18 mouse cellular contexts compared by ENCODE assay signal in the genomic region with DNA sequence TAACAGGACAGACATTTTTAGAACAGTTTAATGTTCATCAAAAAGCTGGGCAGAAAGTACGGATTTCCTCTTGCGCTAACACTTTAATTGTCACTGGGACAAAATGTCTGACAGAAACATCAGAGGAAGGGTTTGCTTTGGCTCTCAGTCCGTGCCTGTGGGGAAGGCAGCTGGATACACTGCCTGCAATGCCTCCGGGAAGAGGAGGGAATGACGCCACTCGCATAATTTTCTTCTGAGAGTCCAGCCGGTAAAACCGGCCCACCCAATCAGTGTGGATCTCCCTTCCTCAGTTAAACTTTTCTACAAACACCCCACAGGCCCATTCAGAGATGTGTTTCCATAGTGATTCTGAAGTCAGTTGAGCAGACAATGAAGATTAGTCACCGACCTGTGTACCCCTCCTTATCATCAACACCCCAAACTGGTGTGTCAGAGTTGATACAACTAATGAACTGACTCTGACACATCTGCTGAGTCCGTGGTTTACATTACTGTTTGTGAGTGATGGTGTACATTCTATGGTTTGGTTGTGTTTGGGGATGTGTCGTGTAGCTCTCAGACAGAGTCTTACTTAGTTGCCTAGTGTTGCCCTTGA. TPM values are rescaled to one million over a fixed set of nuclear protein-coding genes. Genes with fewer than 3 reads are reported as not detected.
DNase-seq lines count a peak whose midpoint lies in the region; ATAC-seq and TF ChIP-seq lines count a peak whose summit lies in the region.
"Had no signal": no experiment of that assay in that cellular context is flagged by ENCODE, and none has a peak within 500 bp of the region (broad histone marks: within the 10 kb centered on the region; RNA-seq: fewer than 3 reads in every experiment).

No protein-coding gene starts in this region.

- H3K27ac ChIP-seq in midbrain, embryonic 11.5 days (ENCODE audit: low read depth, low read length) = no peak overlapping the region
- no peak overlapping the region for H3K27ac ChIP-seq in midbrain, embryonic 16.5 days (ENCODE audit: low read length)
- H3K27ac ChIP-seq in liver, embryonic 14.5 days = peak overlapping the region; percentile 49
- H3K27ac ChIP-seq in forebrain, postnatal 0 days (ENCODE audit: low read depth, low read length) = no peak overlapping the region
- H3K27ac ChIP-seq: forebrain, embryonic 13.5 days; limb, embryonic 12.5 days had no signal

- TF ChIP-seq EP300 in liver, embryonic 14.5 days (IDR thresholded peaks at IDR 0.05; ENCODE audit: low read depth) = peak; percentile 86

- peak; percentile 73 for DNase-seq in midbrain, embryonic 11.5 days (ENCODE audit: low spot score, missing footprints)
- peak; percentile 78 for DNase-seq in c-Kit-positive CD71-positive TER-119-negative erythroid progenitor cells, embryonic 14.5 days (ENCODE audit: low read depth)
- DNase-seq in liver, embryonic 14.5 days (ENCODE audit: low read depth in 3 of 3, low spot score in 3 of 3) = peak; percentile 49 to 58 (median 49)
- no peak for DNase-seq in frontal cortex, postnatal 14 days (ENCODE audit: low spot score in 2 of 2)
- DNase-seq in layer of hippocampus, adult 18-20 months (ENCODE audit: low spot score in 2 of 2) = no peak
- DNase-seq in forebrain, postnatal 0 days = no peak
- DNase-seq: adrenal gland, adult 2 months; B cell, adult 2 months; cerebellum, adult 18-20 months; heart, postnatal 4 days; kidney, adult 18-20 months; kidney, postnatal 10 days; layer of hippocampus, adult 9-11 months; right cerebral cortex, adult 18-20 months; thymus, adult 2 months had no signal

- 77% methylated on average over 11 of the region's 11 CpGs for whole genome bisulfite sequencing in midbrain, embryonic 11.5 days
- WGBS in midbrain, embryonic 16.5 days = 76% methylated on average over 11 of the region's 11 CpGs
- WGBS in liver, embryonic 14.5 days (ENCODE audit: insufficient replicate concordance) = 38% methylated on average over 11 of the region's 11 CpGs
- 79% methylated on average over 11 of the region's 11 CpGs for WGBS in forebrain, postnatal 0 days

- no peaks in the 10 kb centered on the region for H3K4me1 ChIP-seq in midbrain, embryonic 11.5 days (ENCODE audit: control insufficient read depth, insufficient read depth, low read length)
- no peaks in the 10 kb centered on the region for H3K4me1 ChIP-seq in midbrain, embryonic 16.5 days (ENCODE audit: control insufficient read depth, insufficient read depth, low read length)
- peaks cover 10 to 21% of the 10 kb centered on the region in 2 experiments for H3K4me1 ChIP-seq in liver, embryonic 14.5 days (replicated peaks; ENCODE audit: control insufficient read depth in 2 of 2, insufficient read depth in 2 of 2, low read length in 1 of 2)
- no peaks in the 10 kb centered on the region for H3K4me1 ChIP-seq in forebrain, postnatal 0 days (ENCODE audit: insufficient read depth)
- H3K4me1 ChIP-seq: forebrain, embryonic 13.5 days; limb, embryonic 12.5 days had no signal

- no peaks in the 10 kb centered on the region for H3K27me3 ChIP-seq in midbrain, embryonic 11.5 days (ENCODE audit: control insufficient read depth, insufficient read depth, low read length)
- H3K27me3 ChIP-seq in midbrain, embryonic 16.5 days (ENCODE audit: control insufficient read depth, insufficient read depth, low read depth, low read length) = no peaks in the 10 kb centered on the region
- H3K27me3 ChIP-seq in liver, embryonic 14.5 days (ENCODE audit: control insufficient read depth, insufficient read depth, low read length) = no peaks in the 10 kb centered on the region
- H3K27me3 ChIP-seq in forebrain, postnatal 0 days (ENCODE audit: insufficient read depth, low read length) = no peaks in the 10 kb centered on the region
- H3K27me3 ChIP-seq: forebrain, embryonic 13.5 days; limb, embryonic 12.5 days had no signal

- ATAC-seq in midbrain, embryonic 11.5 days (ENCODE audit: low FRiP score) = no peak
- no peak for ATAC-seq in midbrain, embryonic 16.5 days
- ATAC-seq in liver, embryonic 14.5 days (ENCODE audit: insufficient read depth) = peak; percentile 83
- no peak for ATAC-seq in forebrain, postnatal 0 days
- ATAC-seq: forebrain, embryonic 13.5 days had no signal

- TF ChIP-seq CTCF in liver, embryonic 14.5 days (IDR thresholded peaks at IDR 0.05; ENCODE audit: low read depth) = no peak
- TF ChIP-seq CTCF in forebrain, postnatal 0 days (IDR thresholded peaks at IDR 0.05; ENCODE audit: low read depth) = no peak

- no peak overlapping the region for H3K9ac ChIP-seq in midbrain, embryonic 11.5 days (ENCODE audit: low read length)
- no peak overlapping the region for H3K9ac ChIP-seq in midbrain, embryonic 16.5 days (ENCODE audit: low read depth, low read length)
- H3K9ac ChIP-seq in liver, embryonic 14.5 days (replicated peaks) = no peak overlapping the region
- H3K9ac ChIP-seq in forebrain, postnatal 0 days = no peak overlapping the region
- H3K9ac ChIP-seq: forebrain, embryonic 13.5 days; limb, embryonic 12.5 days had no signal

- H3K36me3 ChIP-seq in midbrain, embryonic 11.5 days (ENCODE audit: control insufficient read depth, insufficient read depth, low read length) = no peaks in the 10 kb centered on the region
- no peaks in the 10 kb centered on the region for H3K36me3 ChIP-seq in midbrain, embryonic 16.5 days (ENCODE audit: control insufficient read depth, insufficient read depth, low read length)
- no peaks in the 10 kb centered on the region for H3K36me3 ChIP-seq in liver, embryonic 14.5 days (replicated peaks; ENCODE audit: control insufficient read depth, insufficient read depth, low read depth)
- no peaks in the 10 kb centered on the region for H3K36me3 ChIP-seq in forebrain, postnatal 0 days (ENCODE audit: insufficient read depth)
- H3K36me3 ChIP-seq: limb, embryonic 12.5 days had no signal

- H3K4me2 ChIP-seq in midbrain, embryonic 11.5 days = no peak overlapping the region
- H3K4me2 ChIP-seq in midbrain, embryonic 16.5 days (ENCODE audit: low read length) = no peak overlapping the region
- H3K4me2 ChIP-seq in liver, embryonic 14.5 days (ENCODE audit: low read depth) = peak overlapping the region; percentile 42
- H3K4me2 ChIP-seq in forebrain, postnatal 0 days (ENCODE audit: low read depth) = no peak overlapping the region
- H3K4me2 ChIP-seq: forebrain, embryonic 13.5 days; limb, embryonic 12.5 days had no signal

- H3K4me3 ChIP-seq in midbrain, embryonic 11.5 days (ENCODE audit: low read depth, low read length) = no peak overlapping the region
- no peak overlapping the region for H3K4me3 ChIP-seq in midbrain, embryonic 16.5 days (ENCODE audit: low read depth, low read length)
- no peak overlapping the region; a peak in 1 of 4 replicates for H3K4me3 ChIP-seq in liver, embryonic 14.5 days (ENCODE audit: insufficient read depth in 1 of 2, low read depth in 2 of 2, low read length in 2 of 2)
- H3K4me3 ChIP-seq in forebrain, postnatal 0 days (ENCODE audit: low read depth, low read length) = no peak overlapping the region
- H3K4me3 ChIP-seq: forebrain, embryonic 13.5 days; limb, embryonic 12.5 days had no signal

- H3K9me3 ChIP-seq in midbrain, embryonic 11.5 days (ENCODE audit: control insufficient read depth, low read length) = no peaks in the 10 kb centered on the region
- no peaks in the 10 kb centered on the region for H3K9me3 ChIP-seq in midbrain, embryonic 16.5 days (replicated peaks; ENCODE audit: control insufficient read depth, low read length, poor library complexity, severe bottlenecking)
- no peaks in the 10 kb centered on the region for H3K9me3 ChIP-seq in liver, embryonic 14.5 days (ENCODE audit: control insufficient read depth, low read length)
- no peaks in the 10 kb centered on the region for H3K9me3 ChIP-seq in forebrain, postnatal 0 days (ENCODE audit: low read length)
- H3K9me3 ChIP-seq: forebrain, embryonic 13.5 days; limb, embryonic 12.5 days had no signal

RNA-seq across cellular contexts. Expression of a gene that starts 8.7 kb away (rescaled TPM):
- polyA plus RNA-seq in midbrain, embryonic 11.5 days (2014; fragmentation: Nextera tagmentation; extraction: Ambion mirVana) = 30.6 and 34.2 TPM in 2 replicates
- polyA plus RNA-seq in midbrain, embryonic 16.5 days (2015; fragmentation: Nextera tagmentation; extraction: Ambion mirVana) = 31.5 and 34.5 TPM in 2 replicates
- 5.5 and 10.4 TPM in 2 replicates for polyA plus RNA-seq in liver, embryonic 14.5 days (2012; rRNA removed)
- 16.3 and 17.6 TPM in 2 replicates for polyA plus RNA-seq in liver, embryonic 14.5 days (2014; fragmentation: Nextera tagmentation; extraction: Ambion mirVana)
- 10 to 100 TPM; 26.2 to 28.6 TPM for total RNA-seq in layer of hippocampus, adult 18-20 months (2021)
- 17.2 and 18.1 TPM in 2 replicates for total RNA-seq in forebrain, postnatal 0 days (2014; rRNA removed)
- 21.2 and 24.7 TPM in 2 replicates for polyA plus RNA-seq in forebrain, postnatal 0 days (2015; fragmentation: Nextera tagmentation; extraction: Ambion mirVana)

RNA-seq across cellular contexts. Expression of a gene that starts 23.5 kb away (rescaled TPM):
- polyA plus RNA-seq in midbrain, embryonic 11.5 days (2014; fragmentation: Nextera tagmentation; extraction: Ambion mirVana) = 29.6 and 31.1 TPM in 2 replicates
- 14.1 and 19.3 TPM in 2 replicates for polyA plus RNA-seq in midbrain, embryonic 16.5 days (2015; fragmentation: Nextera tagmentation; extraction: Ambion mirVana)
- 22.7 and 26.6 TPM in 2 replicates for polyA plus RNA-seq in liver, embryonic 14.5 days (2012; rRNA removed)
- 64.7 and 72.3 TPM in 2 replicates for polyA plus RNA-seq in liver, embryonic 14.5 days (2014; fragmentation: Nextera tagmentation; extraction: Ambion mirVana)
- total RNA-seq in layer of hippocampus, adult 18-20 months (2021) = 10 to 100 TPM; 37.4 to 41.8 TPM
- 30.8 and 33.7 TPM in 2 replicates for total RNA-seq in forebrain, postnatal 0 days (2014; rRNA removed)
- polyA plus RNA-seq in forebrain, postnatal 0 days (2015; fragmentation: Nextera tagmentation; extraction: Ambion mirVana) = 10.3 and 10.9 TPM in 2 replicates

RNA-seq across cellular contexts. Expression of a gene that starts 53.4 kb away (rescaled TPM):
- 43.2 and 49.0 TPM in 2 replicates for polyA plus RNA-seq in midbrain, embryonic 11.5 days (2014; fragmentation: Nextera tagmentation; extraction: Ambion mirVana)
- 38.1 and 51.2 TPM in 2 replicates for polyA plus RNA-seq in midbrain, embryonic 16.5 days (2015; fragmentation: Nextera tagmentation; extraction: Ambion mirVana)
- 2.7 and 2.8 TPM in 2 replicates for polyA plus RNA-seq in liver, embryonic 14.5 days (2012; rRNA removed)
- 5.7 and 6.3 TPM in 2 replicates for polyA plus RNA-seq in liver, embryonic 14.5 days (2014; fragmentation: Nextera tagmentation; extraction: Ambion mirVana)
- 10 to 100 TPM; 11.7 to 14.7 TPM for total RNA-seq in layer of hippocampus, adult 18-20 months (2021)
- 14.5 and 22.6 TPM in 2 replicates for total RNA-seq in forebrain, postnatal 0 days (2014; rRNA removed)
- 15.6 and 24.9 TPM in 2 replicates for polyA plus RNA-seq in forebrain, postnatal 0 days (2015; fragmentation: Nextera tagmentation; extraction: Ambion mirVana)

Comparison
In these comparisons a context has a peak if more than half of its experiments do, and no peak if none do; other contexts are left out.
1. DNase-seq: peak in midbrain, embryonic 11.5 days (single experiment), c-Kit-positive CD71-positive TER-119-negative erythroid progenitor cells, embryonic 14.5 days (single experiment) and liver, embryonic 14.5 days (3 of 3); none in frontal cortex, postnatal 14 days (0 of 2), layer of hippocampus, adult 18-20 months (0 of 2) and forebrain, postnatal 0 days (single experiment).